Mouse (Mus musculus): ENCODE results near the gene Emilin1. TPM values are rescaled to one million over a fixed set of nuclear protein-coding genes. Genes with fewer than 3 reads are reported as not detected.

Emilin1 gene
- polyA plus RNA-seq, 1 experiment from 2014 or later, result 85.6 TPM

DNA sequence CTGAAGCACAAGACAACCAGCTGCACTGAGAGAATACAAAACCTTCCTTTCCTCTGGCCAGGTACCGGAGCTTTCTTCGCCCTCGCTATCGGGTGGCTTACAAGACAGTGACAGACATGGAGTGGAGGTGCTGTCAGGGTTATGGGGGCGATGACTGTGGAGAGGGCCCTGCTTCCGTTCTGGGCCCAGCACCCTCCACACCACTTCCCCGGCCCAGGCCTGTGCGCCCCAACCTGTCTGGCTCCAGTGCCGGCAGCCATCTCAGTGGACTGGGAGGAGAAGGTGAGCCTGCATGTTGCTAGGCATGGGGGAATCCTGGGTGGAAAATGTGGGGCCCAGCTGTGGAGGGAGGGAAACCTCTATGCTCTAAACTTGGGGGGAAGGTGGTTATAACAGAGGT, 2.3 kb downstream of the Emilin1 start:
- 37% methylated on average over 9 of the region's 9 CpGs for WGBS
- Histone ChIP-seq H3K4me1 (replicated peaks; ENCODE audit: control insufficient read depth, insufficient read depth) (peaks cover 8% of the 10 kb centered on the region), H3K27me3 (ENCODE audit: control insufficient read depth, insufficient read depth, low read length) (no peaks in the 10 kb centered on the region), H3K4me3 (ENCODE audit: low read depth, low read length) (peak overlapping the region; percentile 43), H3K4me2 (replicated peaks; ENCODE audit: low read depth) (peak overlapping the region; percentile 75), H3K36me3 (ENCODE audit: control insufficient read depth, insufficient read depth, low read length) (peaks cover 16% of the 10 kb centered on the region), H3K9ac (ENCODE audit: low read length) (peak overlapping the region; percentile 67), H3K27ac (replicated peaks) (peak overlapping the region; percentile 92), H3K9me3 (ENCODE audit: control insufficient read depth, low read length) (no peaks in the 10 kb centered on the region)
- DNase-seq (ENCODE audit: low spot score), result no peak
- TF ChIP-seq CTCF (IDR thresholded peaks at IDR 0.05; ENCODE audit: low read depth) (no peak), EP300 (optimal IDR thresholded peaks at IDR 0.05) (no peak)
- peak; percentile 10; the same call in 1 of the 2 replicates for ATAC-seq (ENCODE audit: low FRiP score, low TSS enrichment)

DNA sequence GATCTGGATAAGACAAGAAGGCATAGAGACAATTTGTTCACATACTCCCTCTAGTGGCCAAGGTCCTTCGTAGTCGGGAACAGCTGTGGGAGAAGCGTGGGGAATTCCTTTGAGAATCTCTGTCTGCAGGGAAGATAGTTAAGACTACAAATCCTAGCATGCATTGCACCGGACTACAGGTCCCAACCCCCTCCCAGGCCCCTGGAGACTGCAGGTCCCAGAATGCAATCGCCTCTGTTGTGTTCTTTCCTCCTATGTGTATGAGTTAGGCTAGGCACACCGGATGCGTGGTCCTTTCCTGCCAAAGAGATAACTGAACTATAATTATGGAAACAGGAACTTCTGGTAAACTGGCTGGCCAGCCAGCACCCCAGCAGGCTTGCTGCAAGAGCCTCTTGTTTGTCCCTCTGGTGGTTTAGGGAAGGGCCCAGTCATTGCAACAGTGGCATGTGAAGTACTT, 2.8 kb downstream of the Emilin1 start:
- no peak overlapping the region for H3K9ac ChIP-seq (ENCODE audit: low read length)
- 0 out of 2 replicates have a peak overlapping the region, but pooled peaks have one; percentile 31 for H3K27ac ChIP-seq (replicated peaks)
- peaks cover 8% of the 10 kb centered on the region for H3K4me1 ChIP-seq (replicated peaks; ENCODE audit: control insufficient read depth, insufficient read depth)
- peak overlapping the region; percentile 75 for H3K4me2 ChIP-seq (replicated peaks; ENCODE audit: low read depth)
- TF ChIP-seq CTCF (IDR thresholded peaks at IDR 0.05; ENCODE audit: low read depth) (peak; percentile 85), EP300 (optimal IDR thresholded peaks at IDR 0.05) (no peak)
- no peaks in the 10 kb centered on the region for H3K9me3 ChIP-seq (ENCODE audit: control insufficient read depth, low read length)
- DNase-seq (ENCODE audit: low spot score) (peak; percentile 83), ATAC-seq (ENCODE audit: low FRiP score, low TSS enrichment) (peak; percentile 82)
- peak overlapping the region; percentile 43 for H3K4me3 ChIP-seq (ENCODE audit: low read depth, low read length)
- 1% methylated on average over 7 of the region's 7 CpGs for WGBS
- H3K27me3 ChIP-seq (ENCODE audit: control insufficient read depth, insufficient read depth, low read length), result no peaks in the 10 kb centered on the region
- peaks cover 16% of the 10 kb centered on the region for H3K36me3 ChIP-seq (ENCODE audit: control insufficient read depth, insufficient read depth, low read length)

DNA sequence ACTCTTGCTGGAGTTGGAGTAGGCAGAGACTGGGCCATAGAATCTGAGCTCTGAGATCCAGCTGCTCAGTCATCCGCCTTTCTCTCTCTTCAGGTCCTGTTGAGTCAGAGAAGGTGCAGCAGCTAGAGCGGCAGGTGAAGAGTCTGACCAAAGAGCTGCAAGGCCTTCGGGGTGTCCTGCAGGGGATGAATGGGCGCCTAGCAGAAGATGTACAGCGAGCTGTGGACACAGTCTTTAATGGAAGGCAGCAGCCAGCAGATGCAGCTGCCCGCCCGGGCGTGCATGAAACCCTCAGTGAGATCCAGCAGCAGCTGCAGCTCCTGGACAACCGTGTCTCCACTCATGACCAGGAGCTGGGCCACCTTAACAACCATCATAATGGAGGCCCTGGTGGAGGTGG, 3.6 kb downstream of the Emilin1 start:
- ATAC-seq (ENCODE audit: low FRiP score, low TSS enrichment), result no peak
- no peak for DNase-seq (ENCODE audit: low spot score)
- Histone ChIP-seq H3K27me3 (ENCODE audit: control insufficient read depth, insufficient read depth, low read length) (no peaks in the 10 kb centered on the region), H3K9ac (ENCODE audit: low read length) (no peak overlapping the region), H3K4me2 (replicated peaks; ENCODE audit: low read depth) (no peak overlapping the region), H3K4me1 (replicated peaks; ENCODE audit: control insufficient read depth, insufficient read depth) (peaks cover 8% of the 10 kb centered on the region), H3K27ac (replicated peaks) (no peak overlapping the region), H3K9me3 (ENCODE audit: control insufficient read depth, low read length) (no peaks in the 10 kb centered on the region), H3K4me3 (ENCODE audit: low read depth, low read length) (no peak overlapping the region), H3K36me3 (ENCODE audit: control insufficient read depth, insufficient read depth, low read length) (peaks cover 16% of the 10 kb centered on the region)
- WGBS, result 94% methylated on average over 9 of the region's 9 CpGs
- TF ChIP-seq EP300 (optimal IDR thresholded peaks at IDR 0.05), result no peak
- TF ChIP-seq CTCF (IDR thresholded peaks at IDR 0.05; ENCODE audit: low read depth), result no peak

DNA sequence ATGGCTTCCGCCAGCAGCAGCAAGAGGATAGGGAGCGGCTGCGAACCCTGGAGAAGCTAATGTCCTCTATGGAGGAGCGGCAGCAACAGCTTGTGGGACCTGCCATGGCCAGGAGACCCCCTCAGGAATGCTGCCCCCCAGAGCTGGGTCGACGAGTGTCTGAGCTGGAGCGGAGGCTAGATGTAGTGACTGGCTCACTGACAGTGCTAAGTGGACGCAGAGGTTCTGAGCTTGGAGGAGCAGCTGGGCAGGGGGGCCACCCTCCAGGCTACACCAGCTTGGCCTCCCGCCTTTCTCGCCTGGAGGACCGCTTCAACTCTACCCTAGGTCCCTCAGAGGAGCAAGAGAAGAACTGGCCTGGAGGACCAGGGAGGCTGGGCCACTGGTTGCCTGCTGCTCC, 4.1 kb downstream of the Emilin1 start:
- WGBS, result 87% methylated on average over 11 of the region's 11 CpGs
- ATAC-seq (ENCODE audit: low FRiP score, low TSS enrichment), result no peak
- no peaks in the 10 kb centered on the region for H3K9me3 ChIP-seq (ENCODE audit: control insufficient read depth, low read length)
- H3K4me1 ChIP-seq (replicated peaks; ENCODE audit: control insufficient read depth, insufficient read depth), result peaks cover 5% of the 10 kb centered on the region
- TF ChIP-seq EP300 (optimal IDR thresholded peaks at IDR 0.05) (no peak), CTCF (IDR thresholded peaks at IDR 0.05; ENCODE audit: low read depth) (no peak)
- H3K4me3 ChIP-seq (ENCODE audit: low read depth, low read length), result no peak overlapping the region
- peaks cover 16% of the 10 kb centered on the region for H3K36me3 ChIP-seq (ENCODE audit: control insufficient read depth, insufficient read depth, low read length)
- DNase-seq (ENCODE audit: low spot score), result no peak
- no peak overlapping the region for H3K4me2 ChIP-seq (replicated peaks; ENCODE audit: low read depth)
- H3K27me3 ChIP-seq (ENCODE audit: control insufficient read depth, insufficient read depth, low read length), result no peaks in the 10 kb centered on the region
- H3K9ac ChIP-seq (ENCODE audit: low read length), result no peak overlapping the region
- H3K27ac ChIP-seq (replicated peaks), result no peak overlapping the region

DNA sequence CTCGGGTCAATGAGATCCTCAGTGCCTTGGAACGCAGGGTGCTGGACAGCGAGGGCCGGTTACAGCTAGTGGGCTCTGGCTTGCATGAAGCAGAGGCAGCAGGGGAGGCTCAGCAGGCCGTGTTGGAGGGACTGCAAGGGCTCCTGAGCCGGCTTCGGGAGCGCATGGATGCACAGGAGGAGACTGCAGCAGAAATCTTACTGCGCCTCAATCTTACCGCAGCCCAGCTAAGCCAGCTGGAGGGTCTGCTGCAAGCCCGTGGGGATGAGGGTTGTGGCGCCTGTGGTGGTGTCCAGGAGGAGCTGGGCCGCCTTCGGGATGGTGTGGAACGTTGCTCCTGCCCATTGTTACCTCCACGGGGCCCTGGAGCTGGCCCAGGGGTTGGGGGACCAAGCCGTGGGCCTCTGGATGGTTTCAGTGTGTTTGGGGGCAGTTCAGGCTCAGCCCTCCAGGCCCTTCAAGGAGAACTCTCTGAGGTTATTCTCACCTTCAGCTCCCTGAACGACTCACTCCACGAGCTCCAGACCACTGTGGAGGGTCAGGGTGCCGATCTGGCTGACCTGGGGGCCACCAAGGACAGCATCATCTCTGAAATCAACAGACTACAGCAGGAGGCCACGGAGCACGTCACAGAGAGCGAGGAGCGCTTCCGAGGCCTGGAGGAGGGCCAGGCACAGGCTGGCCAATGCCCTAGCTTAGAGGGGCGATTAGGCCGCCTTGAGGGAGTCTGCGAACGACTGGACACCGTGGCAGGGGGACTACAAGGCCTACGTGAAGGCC, 4.9 kb downstream of the Emilin1 start:
- Histone ChIP-seq H3K9me3 (ENCODE audit: control insufficient read depth, low read length) (no peaks in the 10 kb centered on the region), H3K9ac (ENCODE audit: low read length) (peak overlapping the region; percentile 27; the same call in 1 of the 2 replicates), H3K4me3 (ENCODE audit: low read depth, low read length) (no peak overlapping the region), H3K27ac (replicated peaks) (no peak overlapping the region), H3K36me3 (ENCODE audit: control insufficient read depth, insufficient read depth, low read length) (peaks cover 16% of the 10 kb centered on the region), H3K4me1 (replicated peaks; ENCODE audit: control insufficient read depth, insufficient read depth) (no peaks in the 10 kb centered on the region; the same call in 1 of the 2 replicates), H3K27me3 (ENCODE audit: control insufficient read depth, insufficient read depth, low read length) (no peaks in the 10 kb centered on the region), H3K4me2 (replicated peaks; ENCODE audit: low read depth) (no peak overlapping the region)
- TF ChIP-seq CTCF (IDR thresholded peaks at IDR 0.05; ENCODE audit: low read depth) (no peak), EP300 (optimal IDR thresholded peaks at IDR 0.05) (no peak)
- ATAC-seq (ENCODE audit: low FRiP score, low TSS enrichment) (no peak), DNase-seq (ENCODE audit: low spot score) (no peak)
- 84% methylated on average over 31 of the region's 31 CpGs for WGBS

DNA sequence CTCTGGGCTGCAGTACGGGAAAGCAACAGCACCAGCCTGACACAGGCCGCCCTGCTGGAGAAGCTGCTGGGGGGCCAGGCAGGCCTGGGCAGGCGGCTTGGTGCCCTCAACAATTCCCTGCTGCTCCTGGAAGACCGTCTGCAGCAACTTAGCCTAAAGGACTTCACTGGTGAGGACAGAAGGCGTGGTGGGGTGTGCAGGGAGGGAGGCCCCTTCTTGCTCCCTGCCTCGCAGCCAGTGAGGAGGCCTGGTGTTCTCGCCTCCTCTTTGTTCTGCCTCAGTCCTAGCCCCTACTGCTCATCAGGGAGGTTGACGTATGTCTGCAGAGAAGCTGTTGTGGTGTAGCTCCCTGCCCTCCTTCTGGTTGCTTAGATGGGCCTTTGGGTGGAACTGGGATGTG, 5.5 kb downstream of the Emilin1 start:
- Histone ChIP-seq H3K9me3 (ENCODE audit: control insufficient read depth, low read length) (no peaks in the 10 kb centered on the region), H3K27ac (replicated peaks) (no peak overlapping the region), H3K9ac (ENCODE audit: low read length) (peak overlapping the region; percentile 27; the same call in 1 of the 2 replicates), H3K36me3 (ENCODE audit: control insufficient read depth, insufficient read depth, low read length) (peaks cover 16% of the 10 kb centered on the region), H3K27me3 (ENCODE audit: control insufficient read depth, insufficient read depth, low read length) (no peaks in the 10 kb centered on the region), H3K4me1 (replicated peaks; ENCODE audit: control insufficient read depth, insufficient read depth) (no peaks in the 10 kb centered on the region; the same call in 1 of the 2 replicates), H3K4me2 (replicated peaks; ENCODE audit: low read depth) (no peak overlapping the region), H3K4me3 (ENCODE audit: low read depth, low read length) (no peak overlapping the region)
- 71% methylated on average over 8 of the region's 8 CpGs for WGBS
- DNase-seq (ENCODE audit: low spot score) (no peak), ATAC-seq (ENCODE audit: low FRiP score, low TSS enrichment) (no peak)
- no peak for TF ChIP-seq EP300 (optimal IDR thresholded peaks at IDR 0.05)
- no peak for TF ChIP-seq CTCF (IDR thresholded peaks at IDR 0.05; ENCODE audit: low read depth)
